Mouse (Mus musculus) midbrain, postnatal 0 days (tissue): ENCODE measurements around the gene Rnasek. TPM values are rescaled to one million over a fixed set of nuclear protein-coding genes. Genes with fewer than 3 reads are reported as not detected.

Source experiments
- ATAC-seq: fragments of 200-750 bp; cut with Nextera tagmentation; 2 replicates; pipeline ENCODE4 v1.8.0; 2017; ENCODE audit warnings: moderate number of reproducible peaks, mild to moderate bottlenecking, moderate TSS enrichment, moderate library complexity; ENCODE audit not compliant: low FRiP score
- DNase-seq: peaks from one replicate; pipeline ENCODE4 v3.0.0-alpha.2; 2015; ENCODE audit warnings: low spot score
- H3K27ac ChIP-seq: fragments of 300-500 bp; sonication (generic); 2 replicates; pipeline ENCODE4 v1.5.1; 2014; ENCODE audit warnings: low read depth, mild to moderate bottlenecking, low read length, mixed read lengths
- H3K27me3 ChIP-seq: fragments of 300-500 bp; sonication (generic); 2 replicates; pipeline ENCODE4 v1.6.1; 2014; ENCODE audit warnings: low read length, control low read depth, mixed read lengths; ENCODE audit not compliant: insufficient read depth
- H3K36me3 ChIP-seq: fragments of 300-500 bp; sonication (generic); 2 replicates; pipeline ENCODE4 v1.6.1; 2014; ENCODE audit warnings: low read length, control low read depth, mixed read lengths; ENCODE audit not compliant: insufficient read depth
- H3K4me1 ChIP-seq: fragments of 300-500 bp; sonication (generic); 2 replicates; pipeline ENCODE4 v1.6.1; 2014; ENCODE audit warnings: mild to moderate bottlenecking, control low read depth, antibody characterized with exemption, low read length, mixed read lengths; ENCODE audit not compliant: insufficient read depth
- H3K4me2 ChIP-seq: fragments of 300-500 bp; sonication (generic); 2 replicates; pipeline ENCODE4 v1.6.1; 2014; ENCODE audit warnings: low read depth, mild to moderate bottlenecking, low read length, mixed read lengths; ENCODE audit not compliant: poor library complexity, severe bottlenecking
- H3K4me3 ChIP-seq: fragments of 300-500 bp; sonication (generic); 2 replicates; pipeline ENCODE4 v1.5.1; 2014; ENCODE audit warnings: low read depth, mild to moderate bottlenecking, low read length, moderate library complexity
- H3K9ac ChIP-seq: fragments of 300-500 bp; sonication (generic); replicated peaks from 2 replicates; pipeline ENCODE4 v1.6.1; 2014; ENCODE audit warnings: mild to moderate bottlenecking, low read length, moderate library complexity, mixed read lengths; ENCODE audit not compliant: poor library complexity, severe bottlenecking
- H3K9me3 ChIP-seq: fragments of 300-500 bp; sonication (generic); 2 replicates; pipeline ENCODE4 v1.6.1; 2016; ENCODE audit warnings: low read length, control low read depth
- CTCF ChIP-seq: IDR thresholded peaks from 2 replicates; pipeline ENCODE4 v1.5.1; 2016; ENCODE audit warnings: antibody characterized with exemption, mild to moderate bottlenecking
- WGBS: fragments of 180-500 bp; shearing (Covaris S2); extraction: QIAGEN DNeasy Blood & Tissue Kit; methylation state at CpG from one replicate; pipeline ENCODE4 v1.1.7; 2014; 5-methylcytosine and 5-hydroxymethylcytosine counted together
- polyA plus RNA-seq: library from polyadenylated mRNA; unstranded; fragments of >200 nt; fragmentation: Nextera tagmentation; extraction: Ambion mirVana; gene quantifications from 2 replicates; pipeline ENCODE4 v1.2.1, GENCODE M21; 2015
- total RNA-seq: library from RNA; depleted of rRNA; stranded (reverse); fragments of >200 nt; gene quantifications from 2 replicates; pipeline ENCODE4 v1.2.3, GENCODE M21; 2014

Rnasek gene
- total and polyA plus RNA-seq, 2 experiments from 2014 or later, result 81.2 to 588 TPM

DNA sequence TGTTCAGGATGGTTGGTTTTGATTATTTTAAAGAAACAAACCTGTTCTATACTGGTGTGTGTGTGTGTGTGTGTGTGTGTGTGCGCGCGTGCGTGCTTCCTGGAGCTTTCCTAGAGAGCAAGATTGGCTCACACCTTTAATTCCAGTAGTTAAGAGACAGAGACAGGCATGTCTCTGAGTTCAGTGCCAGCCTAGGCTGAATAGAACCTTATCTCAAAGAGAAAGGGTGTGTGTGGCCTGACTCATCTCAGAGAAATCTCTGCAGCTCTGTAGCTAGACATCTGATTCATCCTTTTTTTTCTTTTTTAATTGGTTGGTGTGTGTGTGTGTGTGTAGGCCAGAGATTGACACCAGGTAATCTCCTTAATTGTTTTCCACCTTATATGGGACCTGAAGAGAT, 19.4 kb upstream of the Rnasek start:
- Histone ChIP-seq H3K4me3 (no peak overlapping the region), H3K36me3 (no peaks in the 10 kb centered on the region), H3K4me1 (no peaks in the 10 kb centered on the region; the same call in 1 of the 2 replicates), H3K9ac (no peak overlapping the region), H3K4me2 (no peak overlapping the region), H3K9me3 (no peaks in the 10 kb centered on the region), H3K27ac (no peak overlapping the region), H3K27me3 (peaks cover 16% of the 10 kb centered on the region; the same call in 1 of the 2 replicates)
- no peak for TF ChIP-seq CTCF
- 91% methylated on average over 4 of the region's 4 CpGs for WGBS
- DNase-seq (no peak), ATAC-seq (no peak)

DNA sequence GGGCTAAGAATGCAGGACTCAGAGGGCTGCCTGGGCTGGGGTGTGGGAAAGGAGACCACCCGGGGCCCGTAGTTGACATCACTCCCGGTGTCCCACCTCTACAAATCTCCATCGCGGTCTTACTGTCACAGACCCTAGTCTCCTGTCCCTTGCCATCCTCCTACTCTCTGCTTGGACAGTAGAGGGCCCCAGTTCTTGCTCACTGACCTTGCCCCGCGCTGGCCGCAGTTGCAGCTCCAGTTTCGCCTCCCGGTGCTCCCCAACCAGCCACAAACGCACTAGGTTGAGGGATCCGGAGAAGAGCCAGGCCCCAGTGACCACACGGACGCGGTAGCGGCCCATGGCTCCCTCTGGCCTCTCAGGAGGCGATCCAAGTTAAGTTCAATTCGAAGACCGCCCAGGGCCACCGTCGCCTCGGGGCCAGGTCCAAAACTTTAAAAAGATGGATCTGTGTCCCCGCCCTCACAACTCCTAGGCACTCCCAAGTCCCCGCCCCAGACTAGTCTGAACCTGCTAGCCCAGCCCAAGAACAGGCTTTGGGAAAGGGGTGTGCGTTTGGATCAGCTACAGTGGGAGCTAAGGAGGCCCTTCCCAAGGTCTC, 15.4 kb upstream of the Rnasek start, which contains the start of gene Alox12:
Alox12 (minus strand) TSS at position 423 of the 601 bp plus-strand sequence.
- H3K4me3 ChIP-seq, result peak within 1 kb of the TSS; percentile 12; the same call in 1 of the 2 replicates
- TF ChIP-seq CTCF, result peak; percentile 50
- no peak within 1 kb of the TSS for H3K27ac ChIP-seq
- peaks cover 41% of the 10 kb centered on the region for H3K27me3 ChIP-seq
- H3K9me3 ChIP-seq, result no peaks in the 10 kb centered on the region
- H3K4me1 ChIP-seq, result no peaks in the 10 kb centered on the region; the same call in 1 of the 2 replicates
- 3% methylated on average over 25 of the region's 25 CpGs for WGBS
- ATAC-seq (no peak), DNase-seq (no peak)
- no peaks in the 10 kb centered on the region for H3K36me3 ChIP-seq
- no peak within 1 kb of the TSS for H3K9ac ChIP-seq
- peak within 1 kb of the TSS; percentile 36 for H3K4me2 ChIP-seq

DNA sequence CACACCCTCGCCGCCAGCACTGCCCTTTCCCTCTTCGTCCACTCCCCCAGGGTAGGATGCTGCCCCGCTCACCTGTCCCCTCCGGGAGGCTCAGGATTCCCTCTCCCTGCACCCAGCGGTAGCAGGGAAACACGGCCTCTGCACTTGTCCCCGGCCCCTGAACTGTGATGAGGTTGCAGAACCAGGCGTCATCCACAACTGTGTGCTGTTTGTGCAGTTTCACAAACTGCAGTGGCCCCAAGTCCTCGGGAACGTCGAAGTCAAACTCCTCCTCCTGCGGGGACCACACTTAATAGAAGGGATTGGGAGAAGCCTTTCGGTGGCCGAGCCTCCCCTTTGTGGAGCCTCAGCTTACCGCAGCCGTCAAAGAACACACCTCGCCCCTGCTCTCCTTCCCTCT, 14.7 kb upstream of the Rnasek start:
- DNase-seq (no peak), ATAC-seq (no peak)
- WGBS, result 5% methylated on average over 18 of the region's 18 CpGs
- TF ChIP-seq CTCF, result no peak
- H3K27ac ChIP-seq, result no peak overlapping the region
- peaks cover 41% of the 10 kb centered on the region for H3K27me3 ChIP-seq
- no peak overlapping the region for H3K4me3 ChIP-seq
- peak overlapping the region; percentile 36 for H3K4me2 ChIP-seq
- H3K4me1 ChIP-seq, result no peaks in the 10 kb centered on the region; the same call in 1 of the 2 replicates
- H3K9ac ChIP-seq, result no peak overlapping the region
- no peaks in the 10 kb centered on the region for H3K36me3 ChIP-seq
- no peaks in the 10 kb centered on the region for H3K9me3 ChIP-seq

DNA sequence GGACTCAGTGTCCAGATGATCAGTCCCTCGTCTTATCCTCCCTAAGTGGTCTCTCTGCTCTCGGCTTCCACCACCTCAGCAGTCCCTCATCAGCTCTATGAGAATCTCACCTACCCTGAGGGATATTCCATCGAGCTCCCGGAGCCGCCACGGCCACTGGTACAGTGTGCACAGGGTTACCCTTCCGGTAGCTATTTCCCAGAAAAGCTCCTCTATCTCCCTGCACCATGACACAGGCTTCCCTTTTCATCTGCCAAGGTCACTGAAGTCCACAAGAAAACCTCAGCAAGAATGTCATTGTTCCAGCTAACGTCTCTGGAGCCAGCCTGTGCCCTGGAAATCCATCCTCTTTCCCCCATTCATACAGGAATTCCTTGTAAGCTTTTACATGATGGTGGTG, 12.2 kb upstream of the Rnasek start:
- Histone ChIP-seq H3K36me3 (no peaks in the 10 kb centered on the region), H3K4me1 (no peaks in the 10 kb centered on the region; the same call in 1 of the 2 replicates), H3K9ac (no peak overlapping the region), H3K9me3 (no peaks in the 10 kb centered on the region), H3K4me3 (no peak overlapping the region), H3K4me2 (no peak overlapping the region), H3K27ac (no peak overlapping the region), H3K27me3 (peaks cover 43% of the 10 kb centered on the region)
- ATAC-seq (no peak), DNase-seq (no peak)
- 82% methylated on average over 8 of the region's 8 CpGs for WGBS
- TF ChIP-seq CTCF, result no peak

DNA sequence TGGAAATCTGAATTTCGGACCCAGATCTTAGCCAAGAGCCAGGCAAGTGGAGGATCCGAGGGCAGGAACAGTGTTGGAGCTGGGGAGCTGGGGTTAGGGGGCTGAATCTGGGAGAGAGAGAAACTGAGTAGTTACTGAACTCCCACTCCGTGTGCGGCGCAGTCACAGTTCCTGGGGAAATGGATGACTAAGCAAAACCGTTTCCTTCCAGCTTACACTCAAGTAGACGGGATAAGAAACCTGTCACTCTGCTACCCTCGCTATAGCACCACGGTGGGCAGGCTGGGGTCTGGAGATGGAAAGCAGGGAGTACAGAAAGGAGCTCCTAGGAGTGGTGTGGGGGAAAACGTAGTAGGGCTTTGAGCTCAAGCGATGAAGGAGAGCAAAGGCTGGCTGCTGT, 10.5 kb upstream of the Rnasek start:
- H3K27me3 ChIP-seq, result peaks cover 38% of the 10 kb centered on the region
- H3K9me3 ChIP-seq, result no peaks in the 10 kb centered on the region
- H3K4me2 ChIP-seq, result no peak overlapping the region
- no peaks in the 10 kb centered on the region; the same call in 1 of the 2 replicates for H3K4me1 ChIP-seq
- H3K4me3 ChIP-seq, result no peak overlapping the region
- no peak overlapping the region for H3K9ac ChIP-seq
- no peaks in the 10 kb centered on the region for H3K36me3 ChIP-seq
- DNase-seq, result no peak
- WGBS, result 69% methylated on average over 11 of the region's 11 CpGs
- TF ChIP-seq CTCF, result no peak
- no peak for ATAC-seq
- no peak overlapping the region for H3K27ac ChIP-seq

DNA sequence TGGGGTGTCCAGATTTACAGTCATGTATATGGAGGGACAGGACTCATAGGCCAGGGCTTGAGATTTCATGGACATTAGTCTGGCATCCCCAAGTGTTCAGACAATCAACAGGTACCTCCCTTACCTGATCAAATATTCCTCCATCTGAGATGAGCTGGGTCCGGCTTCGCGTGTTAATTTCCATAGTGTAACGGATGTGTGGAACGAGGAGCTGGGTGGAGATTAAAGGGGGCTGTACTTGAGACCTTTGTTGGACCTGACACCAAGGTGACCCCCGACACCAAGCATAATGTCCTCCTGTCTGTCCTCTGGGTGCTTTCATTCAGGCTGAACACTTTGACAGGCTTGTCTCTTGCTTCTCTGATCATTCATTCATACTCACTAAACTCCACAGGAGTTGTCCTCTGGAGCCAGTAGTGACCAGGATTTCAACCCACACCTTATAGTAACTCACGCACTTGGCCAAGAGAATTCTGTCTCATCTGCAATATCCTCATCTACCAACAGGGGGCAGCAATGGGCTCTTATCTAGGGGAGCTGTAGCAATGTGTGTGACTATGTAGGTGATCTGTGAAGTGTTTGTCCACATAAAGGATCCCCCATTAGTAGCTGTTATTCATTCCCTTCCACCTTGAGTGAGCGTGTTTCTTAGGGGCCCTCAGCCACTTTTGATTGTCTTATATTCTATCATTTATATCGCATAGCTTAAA, 7.6 kb upstream of the Rnasek start:
- Histone ChIP-seq H3K4me1 (no peaks in the 10 kb centered on the region), H3K27ac (no peak overlapping the region), H3K9me3 (no peaks in the 10 kb centered on the region), H3K4me2 (no peak overlapping the region), H3K36me3 (no peaks in the 10 kb centered on the region), H3K27me3 (peaks cover 12% of the 10 kb centered on the region; the same call in 1 of the 2 replicates), H3K4me3 (no peak overlapping the region), H3K9ac (no peak overlapping the region)
- TF ChIP-seq CTCF, result peak; percentile 80
- WGBS, result 57% methylated on average over 9 of the region's 9 CpGs
- DNase-seq, result peak; percentile 67
- no peak for ATAC-seq
